Mouse (Mus musculus): ENCODE results near the gene Rcc1.
"Not testable (repeated sequence)": the region's sequence is repeated elsewhere in the genome, so short reads cannot be mapped to it uniquely, and the experiment has no call there.

DNA sequence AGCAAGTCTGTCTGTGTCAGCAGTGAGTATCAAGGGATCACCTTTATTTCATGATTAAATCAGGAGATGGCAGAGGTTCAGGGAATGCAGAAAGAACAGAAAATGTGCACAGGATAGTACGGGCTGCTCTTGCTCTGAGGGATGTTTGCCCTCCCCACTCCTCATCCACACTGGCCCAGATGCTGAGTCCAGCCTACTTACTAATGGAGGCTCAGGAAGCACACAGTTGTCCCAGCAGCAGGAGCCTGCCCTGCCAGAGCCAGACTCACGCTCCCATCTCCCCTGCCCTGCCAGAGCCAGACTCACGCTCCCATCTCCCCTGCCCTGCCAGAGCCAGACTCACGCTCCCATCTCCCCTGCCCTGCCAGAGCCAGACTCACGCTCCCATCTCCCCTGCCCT, 64.6 kb downstream of the Rcc1 start:
- TF ChIP-seq CTCF (IDR thresholded peaks at IDR 0.05; ENCODE audit: low read depth, low read length); POLR2A (IDR thresholded peaks at IDR 0.05; ENCODE audit: extremely low read depth, insufficient read depth, low read length): not testable (repeated sequence)
